In the genomic region with DNA sequence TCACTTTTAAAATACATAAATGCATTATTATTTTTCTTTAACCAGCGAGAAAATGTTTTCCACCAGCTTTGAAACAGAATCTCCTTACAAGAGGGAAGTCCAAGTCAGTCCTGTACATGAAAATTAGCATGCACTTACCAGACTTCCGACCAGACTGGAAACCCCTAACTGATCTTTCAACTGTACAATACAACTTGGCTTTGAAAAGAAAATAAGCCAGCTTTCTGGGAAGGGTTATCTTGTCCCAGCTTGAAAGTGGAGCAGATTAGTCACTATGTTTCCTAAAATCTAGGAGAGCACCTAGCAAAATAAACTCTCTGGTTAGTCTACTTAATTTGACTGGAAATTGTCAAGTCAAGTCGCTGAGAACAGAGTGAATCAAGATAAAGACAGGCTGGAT, we compare ENCODE assay signal across 21 mouse cellular contexts.
A peak's percentile ranks its signal among the peaks of the same experiment; 100 is the strongest.
DNase-seq lines count a peak whose midpoint lies in the region; ATAC-seq and TF ChIP-seq lines count a peak whose summit lies in the region.
"Had no signal": no experiment of that assay in that cellular context is flagged by ENCODE, and none has a peak within 500 bp of the region (broad histone marks: within the 10 kb centered on the region; RNA-seq: fewer than 3 reads in every experiment).

No protein-coding gene starts in this region.

- no peaks in the 10 kb centered on the region for H3K79me2 ChIP-seq in MEL (ENCODE audit: control insufficient read depth, insufficient read depth, low read length, poor library complexity)

- no peak for TF ChIP-seq RAD21 in MEL (IDR thresholded peaks at IDR 0.05; ENCODE audit: low read depth, low read length)

- peak overlapping the region in 1 of 2 experiments; percentile 9; a peak in 1 of 4 replicates for H3K4me3 ChIP-seq in MEL (ENCODE audit: control insufficient read depth in 1 of 2, insufficient read depth in 1 of 2, low read depth in 2 of 2, low read length in 2 of 2)
- no peak overlapping the region for H3K4me3 ChIP-seq in hindbrain, embryonic 16.5 days (ENCODE audit: low read length)
- H3K4me3 ChIP-seq: embryonic facial prominence, embryonic 13.5 days; forebrain, embryonic 13.5 days; heart, embryonic 10.5 days; hindbrain, embryonic 13.5 days had no signal

- no peaks in the 10 kb centered on the region for H3K4me1 ChIP-seq in MEL (ENCODE audit: control insufficient read depth in 1 of 2, insufficient read depth in 2 of 2, low read length in 2 of 2)
- no peaks in the 10 kb centered on the region for H3K4me1 ChIP-seq in hindbrain, embryonic 16.5 days (ENCODE audit: control insufficient read depth, insufficient read depth, low read depth, low read length)
- H3K4me1 ChIP-seq: forebrain, embryonic 13.5 days; heart, embryonic 10.5 days; hindbrain, embryonic 13.5 days had no signal

- H3K9ac ChIP-seq in MEL (ENCODE audit: control insufficient read depth, low read depth, low read length, poor library complexity, severe bottlenecking): no peak overlapping the region
- H3K9ac ChIP-seq in hindbrain, embryonic 16.5 days (ENCODE audit: low read depth, low read length): no peak overlapping the region
- H3K9ac ChIP-seq: embryonic facial prominence, embryonic 13.5 days; forebrain, embryonic 13.5 days; forebrain, postnatal 0 days; hindbrain, embryonic 13.5 days had no signal

- H3K27ac ChIP-seq in MEL (ENCODE audit: control insufficient read depth, low read depth, low read length): no peak overlapping the region
- H3K27ac ChIP-seq in hindbrain, embryonic 16.5 days (ENCODE audit: low read depth, low read length): no peak overlapping the region
- H3K27ac ChIP-seq: embryonic facial prominence, embryonic 13.5 days; forebrain, embryonic 13.5 days; heart, embryonic 10.5 days; hindbrain, embryonic 13.5 days had no signal

- TF ChIP-seq EP300 in MEL (IDR thresholded peaks at IDR 0.05; ENCODE audit: low read depth in 1 of 2, low read length in 2 of 2): no peak

- no peak overlapping the region for H3K4me2 ChIP-seq in hindbrain, embryonic 16.5 days (ENCODE audit: low read length)
- H3K4me2 ChIP-seq: embryonic facial prominence, embryonic 13.5 days; forebrain, embryonic 13.5 days; hindbrain, embryonic 13.5 days had no signal

- peak; percentile 24 for ATAC-seq in inflammation-experienced regulatory T-cells, adult 6 months
- no peak for ATAC-seq in hindbrain, embryonic 16.5 days
- ATAC-seq: forebrain, embryonic 13.5 days; forebrain, postnatal 0 days had no signal

- H3K36me3 ChIP-seq in MEL (ENCODE audit: control insufficient read depth in 1 of 2, insufficient read depth in 2 of 2, low read length in 2 of 2): no peaks in the 10 kb centered on the region
- H3K36me3 ChIP-seq in hindbrain, embryonic 16.5 days (ENCODE audit: control insufficient read depth, insufficient read depth, low read length): no peaks in the 10 kb centered on the region
- H3K36me3 ChIP-seq: embryonic facial prominence, embryonic 13.5 days; heart, embryonic 10.5 days; hindbrain, embryonic 13.5 days had no signal

- TF ChIP-seq CTCF in MEL (IDR thresholded peaks at IDR 0.05 in 2 of 3, conservative IDR thresholded peaks at IDR 0.05 in 1 of 3; ENCODE audit: control insufficient read depth in 1 of 3, insufficient read depth in 1 of 3, low read depth in 2 of 3, low read length in 3 of 3, poor library complexity in 1 of 3, severe bottlenecking in 1 of 3): no peak

- no peak for TF ChIP-seq POLR2A in MEL (IDR thresholded peaks at IDR 0.05; ENCODE audit: control insufficient read depth in 1 of 2, insufficient read depth in 1 of 2, low read depth in 1 of 2, low read length in 2 of 2, poor library complexity in 1 of 2)

- WGBS in hindbrain, embryonic 16.5 days: 74% methylated on average over 3 of the region's 3 CpGs

- peak; percentile 23 for DNase-seq in thymus, postnatal 0 days (ENCODE audit: low spot score)
- DNase-seq in thymus, postnatal 25 days: no peak
- DNase-seq in MEL (ENCODE audit: low read depth, low spot score): peak; percentile 10
- no peak for DNase-seq in spleen, adult 18-20 months
- DNase-seq in gastrocnemius, postnatal 10 days: no peak
- DNase-seq in Muller cell, postnatal 12 days (ENCODE audit: inconsistent ontology term): no peak
- DNase-seq: adrenal gland, postnatal 10 days; cerebellum, adult 18-20 months; cerebellum, adult 9-11 months; cerebellum, postnatal 36 days; forebrain, postnatal 0 days; heart, adult 18-20 months; heart, postnatal 10 days; heart, postnatal 4 days; kidney, adult 11 months had no signal

- no peaks in the 10 kb centered on the region for H3K27me3 ChIP-seq in MEL (ENCODE audit: control insufficient read depth in 1 of 2, insufficient read depth in 2 of 2, low read length in 2 of 2)
- no peaks in the 10 kb centered on the region for H3K27me3 ChIP-seq in hindbrain, embryonic 16.5 days (replicated peaks; ENCODE audit: control insufficient read depth, insufficient read depth, low read length)
- H3K27me3 ChIP-seq: embryonic facial prominence, embryonic 13.5 days; forebrain, embryonic 13.5 days; hindbrain, embryonic 13.5 days had no signal

- H3K9me3 ChIP-seq in MEL (replicated peaks; ENCODE audit: insufficient read depth, low read length): no peaks in the 10 kb centered on the region
- H3K9me3 ChIP-seq in hindbrain, embryonic 16.5 days (ENCODE audit: control insufficient read depth, low read length): no peaks in the 10 kb centered on the region
- H3K9me3 ChIP-seq: embryonic facial prominence, embryonic 13.5 days; forebrain, embryonic 13.5 days; heart, embryonic 10.5 days; hindbrain, embryonic 13.5 days had no signal

TF ChIP-seq in MEL, 35 proteins besides CTCF, POLR2A, EP300 and RAD21:
- no peak for TF ChIP-seq MEF2A (IDR thresholded peaks at IDR 0.05; ENCODE audit: extremely low read depth, insufficient replicate concordance, low read depth, low read length, poor library complexity, severe bottlenecking)
- no peak for TF ChIP-seq UBTF (IDR thresholded peaks at IDR 0.05; ENCODE audit: borderline replicate concordance, insufficient read depth, low read depth, low read length)
- no peak for TF ChIP-seq TCF12 (IDR thresholded peaks at IDR 0.05; ENCODE audit: low read depth, low read length)
- no peak for TF ChIP-seq ZKSCAN1 (IDR thresholded peaks at IDR 0.05; ENCODE audit: low read depth, low read length)
- TF ChIP-seq CHD1 (IDR thresholded peaks at IDR 0.05; ENCODE audit: low read depth, low read length): no peak
- no peak for TF ChIP-seq POLR2AphosphoS2 (IDR thresholded peaks at IDR 0.05; ENCODE audit: low read length)
- no peak for TF ChIP-seq TBP (IDR thresholded peaks at IDR 0.05; ENCODE audit: low read depth, low read length)
- TF ChIP-seq GABPA (IDR thresholded peaks at IDR 0.05; ENCODE audit: low read depth, low read length): no peak
- no peak for TF ChIP-seq MXI1 (IDR thresholded peaks at IDR 0.05; ENCODE audit: low read depth, low read length)
- TF ChIP-seq GATA1 (IDR thresholded peaks at IDR 0.05; ENCODE audit: low read depth, low read length): no peak
- no peak for TF ChIP-seq E2F4 (IDR thresholded peaks at IDR 0.05; ENCODE audit: borderline replicate concordance, low read depth, low read length)

Comparison
In these comparisons a context has a peak if more than half of its experiments do, and no peak if none do; other contexts are left out.
1. DNase-seq: peak in thymus, postnatal 0 days (single experiment) and MEL (single experiment); none in thymus, postnatal 25 days (single experiment), spleen, adult 18-20 months (0 of 2), gastrocnemius, postnatal 10 days (single experiment) and Muller cell, postnatal 12 days (single experiment).